Mouse (Mus musculus) c-Kit-positive CD71-negative TER-119-negative erythroid progenitor cells, embryonic 14.5 days (primary cell): ENCODE data around the gene Wwc2.
"Not testable (repeated sequence)": the region's sequence is repeated elsewhere in the genome, so short reads cannot be mapped to it uniquely, and the experiment has no call there.

Experiments
- DNase-seq: peaks from one replicate; pipeline ENCODE4 v3.0.0-alpha.2; 2013; ENCODE audit warnings: low read depth

Gene Wwc2

GRCm38 (mm10) chr8:47849842-47850241 is 140.9 kb downstream of the Wwc2 start:
- no peak for DNase-seq

GRCm38 (mm10) chr8:47847931-47848330 is 142.8 kb downstream of the Wwc2 start:
- no peak for DNase-seq

GRCm38 (mm10) chr8:47847161-47847560 is 143.6 kb downstream of the Wwc2 start:
- DNase-seq = no peak

- no peak for DNase-seq
Observed at GRCm38 (mm10) chr8:47845956-47846355, 144.8 kb downstream of the Wwc2 start.

GRCm38 (mm10) chr8:47843651-47844050 is 147.1 kb downstream of the Wwc2 start:
- no peak for DNase-seq

GRCm38 (mm10) chr8:47843063-47843462 is 147.7 kb downstream of the Wwc2 start:
- DNase-seq = no peak

- DNase-seq = no peak
Observed at GRCm38 (mm10) chr8:47833944-47834343, 156.8 kb downstream of the Wwc2 start.

GRCm38 (mm10) chr8:47832616-47833015 is 158.1 kb downstream of the Wwc2 start:
- DNase-seq = no peak

- DNase-seq = no peak
Observed at GRCm38 (mm10) chr8:47826911-47827310, 163.8 kb downstream of the Wwc2 start.

GRCm38 (mm10) chr8:47825596-47825995 is 165.1 kb downstream of the Wwc2 start:
- no peak for DNase-seq

GRCm38 (mm10) chr8:47824182-47824581 is 166.5 kb downstream of the Wwc2 start, which contains the start of gene Cldn22:
Gene Cldn22, plus strand, starts transcription at chr8:47824482.
- DNase-seq = no peak

GRCm38 (mm10) chr8:47823777-47824176 is 166.9 kb downstream of the Wwc2 start:
- no peak for DNase-seq

GRCm38 (mm10) chr8:47822541-47822940 is 168.2 kb downstream of the Wwc2 start:
- DNase-seq = not testable (repeated sequence)

GRCm38 (mm10) chr8:47821843-47822242 is 168.9 kb downstream of the Wwc2 start, which contains the start of gene Cldn24:
Gene Cldn24, plus strand, starts transcription at chr8:47822143.
- no peak for DNase-seq

GRCm38 (mm10) chr8:47820914-47821772 is 169.6 kb downstream of the Wwc2 start:
- DNase-seq = no peak

GRCm38 (mm10) chr8:47819034-47819433 is 171.7 kb downstream of the Wwc2 start:
- no peak for DNase-seq

- no peak for DNase-seq
Observed at GRCm38 (mm10) chr8:47811221-47811620, 179.5 kb downstream of the Wwc2 start.

GRCm38 (mm10) chr8:47810666-47811015 is 180.1 kb downstream of the Wwc2 start:
- DNase-seq = no peak

- DNase-seq = no peak
Observed at GRCm38 (mm10) chr8:47809970-47810665, 180.6 kb downstream of the Wwc2 start.

GRCm38 (mm10) chr8:47804262-47804661 is 186.5 kb downstream of the Wwc2 start:
- DNase-seq = no peak

GRCm38 (mm10) chr8:47802349-47802748 is 188.4 kb downstream of the Wwc2 start:
- DNase-seq = no peak

GRCm38 (mm10) chr8:47799438-47799837 is 191.3 kb downstream of the Wwc2 start:
- no peak for DNase-seq

- DNase-seq = no peak
Observed at GRCm38 (mm10) chr8:47791986-47792385, 198.7 kb downstream of the Wwc2 start.
